Mouse (Mus musculus): ENCODE results near the gene Hrasls.

The Hrasls gene

GRCm38 (mm10) chr16:29209605-29210411, at the start of gene Hrasls:
Hrasls (plus strand) TSS chr16:29209695.
- DNase-seq, result peak; percentile 55

GRCm38 (mm10) chr16:29162271-29162670, 47.2 kb upstream of the Hrasls start:
- peak; percentile 29 for DNase-seq

GRCm38 (mm10) chr16:29167051-29167450, 42.4 kb upstream of the Hrasls start:
- no peak for DNase-seq

- DNase-seq, result no peak
These were observed 37.8 kb upstream of the Hrasls start for GRCm38 (mm10) chr16:29171741-29172140.

- DNase-seq, result no peak
These were observed 36.3 kb upstream of the Hrasls start for GRCm38 (mm10) chr16:29173201-29173600.

GRCm38 (mm10) chr16:29174831-29175350, 34.6 kb upstream of the Hrasls start:
- DNase-seq, result no peak

GRCm38 (mm10) chr16:29192911-29193310, 16.6 kb upstream of the Hrasls start:
- no peak for DNase-seq

- DNase-seq, result no peak
These were observed 15.5 kb upstream of the Hrasls start for GRCm38 (mm10) chr16:29193981-29194380.

- no peak for DNase-seq
These were observed 14.3 kb upstream of the Hrasls start for GRCm38 (mm10) chr16:29195156-29195555.

GRCm38 (mm10) chr16:29198461-29198860, 11.0 kb upstream of the Hrasls start:
- peak; percentile 59 for DNase-seq

GRCm38 (mm10) chr16:29201146-29201545, 8.3 kb upstream of the Hrasls start:
- no peak for DNase-seq

GRCm38 (mm10) chr16:29204875-29205274, 4.6 kb upstream of the Hrasls start:
- peak; percentile 48 for DNase-seq

GRCm38 (mm10) chr16:29205581-29205980, 3.9 kb upstream of the Hrasls start:
- no peak for DNase-seq

GRCm38 (mm10) chr16:29208841-29209240, 654 bp upstream of the Hrasls start:
- no peak for DNase-seq

- DNase-seq, result peak; percentile 65
These were observed 7.2 kb downstream of the Hrasls start for GRCm38 (mm10) chr16:29216395-29217295.

GRCm38 (mm10) chr16:29235951-29236350, 26.5 kb downstream of the Hrasls start:
- no peak for DNase-seq

GRCm38 (mm10) chr16:29254325-29254724, 44.8 kb downstream of the Hrasls start:
- DNase-seq, result no peak

Data from right cerebral cortex, postnatal 25 days (tissue).